Mouse (Mus musculus) midbrain, postnatal 0 days (tissue): ENCODE measurements around the gene Dusp14. TPM values are rescaled to one million over a fixed set of nuclear protein-coding genes. Genes with fewer than 3 reads are reported as not detected.

Source experiments
- ATAC-seq: fragments of 200-750 bp; cut with Nextera tagmentation; 2 replicates; pipeline ENCODE4 v1.8.0; 2017; ENCODE audit warnings: moderate number of reproducible peaks, mild to moderate bottlenecking, moderate TSS enrichment, moderate library complexity; ENCODE audit not compliant: low FRiP score
- DNase-seq: peaks from one replicate; pipeline ENCODE4 v3.0.0-alpha.2; 2015; ENCODE audit warnings: low spot score
- H3K27ac ChIP-seq: fragments of 300-500 bp; sonication (generic); 2 replicates; pipeline ENCODE4 v1.5.1; 2014; ENCODE audit warnings: low read depth, mild to moderate bottlenecking, low read length, mixed read lengths
- H3K27me3 ChIP-seq: fragments of 300-500 bp; sonication (generic); 2 replicates; pipeline ENCODE4 v1.6.1; 2014; ENCODE audit warnings: low read length, control low read depth, mixed read lengths; ENCODE audit not compliant: insufficient read depth
- H3K36me3 ChIP-seq: fragments of 300-500 bp; sonication (generic); 2 replicates; pipeline ENCODE4 v1.6.1; 2014; ENCODE audit warnings: low read length, control low read depth, mixed read lengths; ENCODE audit not compliant: insufficient read depth
- H3K4me1 ChIP-seq: fragments of 300-500 bp; sonication (generic); 2 replicates; pipeline ENCODE4 v1.6.1; 2014; ENCODE audit warnings: mild to moderate bottlenecking, control low read depth, antibody characterized with exemption, low read length, mixed read lengths; ENCODE audit not compliant: insufficient read depth
- H3K4me2 ChIP-seq: fragments of 300-500 bp; sonication (generic); 2 replicates; pipeline ENCODE4 v1.6.1; 2014; ENCODE audit warnings: low read depth, mild to moderate bottlenecking, low read length, mixed read lengths; ENCODE audit not compliant: poor library complexity, severe bottlenecking
- H3K4me3 ChIP-seq: fragments of 300-500 bp; sonication (generic); 2 replicates; pipeline ENCODE4 v1.5.1; 2014; ENCODE audit warnings: low read depth, mild to moderate bottlenecking, low read length, moderate library complexity
- H3K9ac ChIP-seq: fragments of 300-500 bp; sonication (generic); replicated peaks from 2 replicates; pipeline ENCODE4 v1.6.1; 2014; ENCODE audit warnings: mild to moderate bottlenecking, low read length, moderate library complexity, mixed read lengths; ENCODE audit not compliant: poor library complexity, severe bottlenecking
- H3K9me3 ChIP-seq: fragments of 300-500 bp; sonication (generic); 2 replicates; pipeline ENCODE4 v1.6.1; 2016; ENCODE audit warnings: low read length, control low read depth
- CTCF ChIP-seq: IDR thresholded peaks from 2 replicates; pipeline ENCODE4 v1.5.1; 2016; ENCODE audit warnings: antibody characterized with exemption, mild to moderate bottlenecking
- WGBS: fragments of 180-500 bp; shearing (Covaris S2); extraction: QIAGEN DNeasy Blood & Tissue Kit; methylation state at CpG from one replicate; pipeline ENCODE4 v1.1.7; 2014; 5-methylcytosine and 5-hydroxymethylcytosine counted together
- polyA plus RNA-seq: library from polyadenylated mRNA; unstranded; fragments of >200 nt; fragmentation: Nextera tagmentation; extraction: Ambion mirVana; gene quantifications from 2 replicates; pipeline ENCODE4 v1.2.1, GENCODE M21; 2015
- total RNA-seq: library from RNA; depleted of rRNA; stranded (reverse); fragments of >200 nt; gene quantifications from 2 replicates; pipeline ENCODE4 v1.2.3, GENCODE M21; 2014

The Dusp14 gene
- total and polyA plus RNA-seq, 2 experiments from 2014 or later, result 8.9 to 18.1 TPM

DNA sequence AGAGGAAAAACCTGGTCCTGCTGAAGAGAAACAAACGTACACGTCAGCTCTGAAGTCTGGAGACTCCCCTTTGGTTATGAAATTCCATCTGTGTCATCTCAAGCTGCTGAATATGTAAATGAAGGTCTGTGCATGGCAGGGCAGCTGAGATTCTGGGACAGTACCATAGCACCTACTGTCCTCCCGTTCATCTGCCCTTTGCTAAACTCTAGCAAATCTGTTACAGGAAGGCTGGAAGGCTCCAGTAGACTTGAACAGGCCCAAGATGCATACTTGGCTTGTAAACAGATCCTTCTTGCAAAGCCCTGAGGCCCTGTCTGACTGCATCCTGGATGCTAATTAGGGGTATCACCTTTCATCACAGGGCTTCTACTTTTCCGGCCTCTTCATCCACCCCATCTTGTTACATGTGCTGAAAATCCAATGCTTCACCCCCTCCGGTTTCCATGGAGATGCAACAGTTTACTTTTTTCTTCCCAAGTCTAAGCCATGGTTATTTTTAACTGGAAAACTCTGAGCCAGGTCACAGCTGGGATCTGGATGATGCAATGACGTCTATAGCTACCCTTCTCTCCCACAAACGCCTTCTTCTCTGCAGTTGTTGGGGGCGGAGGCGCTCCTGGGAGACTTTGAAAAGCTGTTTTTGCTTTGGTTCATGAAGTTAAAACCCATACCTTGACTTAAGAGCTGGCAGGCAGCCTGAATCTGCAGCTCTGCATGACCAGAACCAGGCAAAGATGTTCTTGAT, 4.0 kb upstream of the Dusp14 start:
- Histone ChIP-seq H3K27me3 (0 out of 2 replicates have a peak, but pooled peaks cover 2% of the 10 kb centered on the region), H3K9me3 (no peaks in the 10 kb centered on the region), H3K36me3 (peaks cover under 1% of the 10 kb centered on the region; the same call in 1 of the 2 replicates), H3K4me2 (no peak overlapping the region), H3K27ac (no peak overlapping the region), H3K4me1 (0 out of 2 replicates have a peak, but pooled peaks cover 3% of the 10 kb centered on the region), H3K9ac (no peak overlapping the region), H3K4me3 (no peak overlapping the region)
- TF ChIP-seq CTCF, result no peak
- no peak for ATAC-seq
- DNase-seq, result no peak
- 54% methylated on average over 9 of the region's 9 CpGs for WGBS

- no peak overlapping the region for H3K27ac ChIP-seq
- WGBS, result 2% methylated on average over 47 of the region's 63 CpGs
Measured at GRCm38 (mm10) chr11:84068191-84069033, 649 bp downstream of the Dusp14 start.

DNA sequence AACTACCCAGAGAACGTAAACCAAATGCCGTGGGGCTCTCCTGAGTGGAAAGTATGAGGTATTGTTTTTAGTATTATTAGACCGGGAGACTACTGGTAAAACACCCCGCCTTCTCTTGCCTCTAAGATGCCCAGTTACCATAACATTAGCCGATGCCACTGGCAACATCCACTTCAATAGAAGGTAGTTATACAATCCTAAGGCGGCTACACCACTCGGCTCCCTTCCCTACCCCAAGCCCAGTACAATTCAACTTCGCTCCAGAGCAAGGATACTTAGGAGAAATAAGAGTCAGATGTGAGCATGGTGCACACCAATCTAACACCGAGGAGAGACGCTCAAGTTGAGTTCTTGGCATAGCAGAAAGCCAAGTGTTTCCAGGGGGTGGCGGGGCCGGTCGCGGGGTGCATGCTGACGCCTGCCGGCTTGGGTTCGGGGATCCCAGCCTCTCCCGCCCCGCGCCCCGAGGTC, 1.3 kb downstream of the Dusp14 start:
- Histone ChIP-seq H3K9ac (peak overlapping the region; percentile 47), H3K27ac (no peak overlapping the region), H3K9me3 (no peaks in the 10 kb centered on the region), H3K27me3 (peaks cover 8% of the 10 kb centered on the region; the same call in 1 of the 2 replicates), H3K4me1 (no peaks in the 10 kb centered on the region), H3K4me2 (peak overlapping the region; percentile 94), H3K36me3 (no peaks in the 10 kb centered on the region), H3K4me3 (peak overlapping the region; percentile 65)
- TF ChIP-seq CTCF, result no peak
- peak; percentile 28 for DNase-seq
- WGBS, result under 1% methylated on average over 21 of the region's 21 CpGs
- no peak for ATAC-seq

More at GRCm38 (mm10) chr11:84068191-84069033, 649 bp downstream of the Dusp14 start:
- Histone ChIP-seq H3K4me1 (0 out of 2 replicates have a peak, but pooled peaks cover 2% of the 10 kb centered on the region), H3K9ac (peak overlapping the region; percentile 47), H3K4me3 (peak overlapping the region; percentile 65), H3K27me3 (peaks cover 8% of the 10 kb centered on the region; the same call in 1 of the 2 replicates), H3K36me3 (no peaks in the 10 kb centered on the region), H3K4me2 (peak overlapping the region; percentile 94), H3K9me3 (no peaks in the 10 kb centered on the region)
- no peak for TF ChIP-seq CTCF
- ATAC-seq (0 out of 2 replicates have a peak, but pooled peaks have one; percentile 49), DNase-seq (peak; percentile 66)

DNA sequence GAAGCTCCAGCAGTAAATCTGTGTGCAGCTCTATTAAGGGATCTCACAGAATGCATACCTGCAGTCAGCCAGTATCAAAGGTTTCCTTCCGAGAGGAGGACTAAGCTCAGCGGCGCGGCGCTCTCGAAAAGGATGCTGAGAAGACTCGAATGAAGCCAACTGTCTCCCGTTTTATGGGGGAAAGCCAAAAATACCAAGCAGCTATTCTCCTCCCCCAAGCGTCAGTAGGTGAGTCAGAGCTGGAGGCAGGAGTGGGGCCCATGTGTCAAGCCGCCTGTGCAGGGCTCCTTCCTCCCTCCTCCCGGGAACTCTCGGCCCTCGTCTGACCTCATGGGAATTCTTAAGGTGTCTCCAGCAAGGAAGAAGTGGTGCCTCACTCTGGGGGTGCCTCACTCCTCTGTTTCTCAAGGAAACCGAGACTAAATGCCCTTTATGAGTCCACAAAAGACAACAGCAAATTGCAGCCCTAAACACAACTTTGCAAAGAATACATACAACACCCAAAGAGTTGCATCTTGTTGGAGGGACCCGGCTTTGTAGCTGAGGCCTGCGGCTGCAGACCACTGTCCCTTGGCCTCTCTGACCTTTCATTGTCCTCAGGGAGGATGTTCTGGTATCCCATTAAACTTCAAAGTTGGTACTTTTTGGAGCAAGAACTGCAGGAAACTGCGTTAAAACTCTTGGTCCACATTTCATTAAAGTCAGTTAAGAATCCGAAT, 2.0 kb downstream of the Dusp14 start:
- H3K9me3 ChIP-seq, result no peaks in the 10 kb centered on the region
- H3K4me3 ChIP-seq, result peak overlapping the region; percentile 65
- no peak for TF ChIP-seq CTCF
- peaks cover 8% of the 10 kb centered on the region; the same call in 1 of the 2 replicates for H3K27me3 ChIP-seq
- no peak overlapping the region for H3K9ac ChIP-seq
- no peak overlapping the region for H3K27ac ChIP-seq
- no peaks in the 10 kb centered on the region for H3K36me3 ChIP-seq
- H3K4me1 ChIP-seq, result no peaks in the 10 kb centered on the region
- DNase-seq (no peak), ATAC-seq (no peak)
- H3K4me2 ChIP-seq, result peak overlapping the region; percentile 94
- 7% methylated on average over 18 of the region's 18 CpGs for WGBS

GRCm38 (mm10) chr11:84066071-84066481, 3.0 kb downstream of the Dusp14 start:
- Histone ChIP-seq H3K27me3 (peaks cover 8% of the 10 kb centered on the region; the same call in 1 of the 2 replicates), H3K9me3 (no peaks in the 10 kb centered on the region), H3K4me1 (no peaks in the 10 kb centered on the region), H3K4me2 (peak overlapping the region; percentile 16; the same call in 1 of the 2 replicates), H3K27ac (no peak overlapping the region), H3K36me3 (no peaks in the 10 kb centered on the region), H3K9ac (no peak overlapping the region), H3K4me3 (peak overlapping the region; percentile 0; the same call in 1 of the 2 replicates)
- DNase-seq (peak; percentile 62), ATAC-seq (no peak)
- 7% methylated on average over 11 of the region's 11 CpGs for WGBS
- peak; percentile 76 for TF ChIP-seq CTCF
